Mouse (Mus musculus) intestine, embryonic 14.5 days (tissue): ENCODE measurements around the gene Tmpo. TPM values are rescaled to one million over a fixed set of nuclear protein-coding genes. Genes with fewer than 3 reads are reported as not detected.

Source experiments
- ATAC-seq: fragments of 200-750 bp; cut with Nextera tagmentation; replicated peaks from 2 replicates; pipeline ENCODE4 v1.8.0; 2017; ENCODE audit warnings: low read depth, moderate number of reproducible peaks, moderate TSS enrichment, moderate library complexity; ENCODE audit not compliant: low FRiP score, low TSS enrichment
- DNase-seq: peaks from one replicate; pipeline ENCODE4 v3.0.0-alpha.2; 2018; ENCODE audit warnings: low spot score
- H3K27ac ChIP-seq: fragments of 300-500 bp; sonication (generic); 2 replicates; pipeline ENCODE4 v1.5.1; 2014; ENCODE audit warnings: low read depth, mild to moderate bottlenecking, control low read depth
- H3K27me3 ChIP-seq: fragments of 300-500 bp; sonication (generic); replicated peaks from 2 replicates; pipeline ENCODE4 v1.6.1; 2014; ENCODE audit warnings: low read length, control low read depth; ENCODE audit not compliant: control insufficient read depth, insufficient read depth
- H3K36me3 ChIP-seq: fragments of 300-500 bp; sonication (generic); 2 replicates; pipeline ENCODE4 v1.6.1; 2014; ENCODE audit warnings: low read length, control low read depth; ENCODE audit not compliant: control insufficient read depth, insufficient read depth
- H3K4me1 ChIP-seq: fragments of 300-500 bp; sonication (generic); replicated peaks from 2 replicates; pipeline ENCODE4 v1.6.1; 2014; ENCODE audit warnings: low read length, control low read depth, mixed read lengths; ENCODE audit not compliant: control insufficient read depth, insufficient read depth
- H3K4me2 ChIP-seq: fragments of 300-500 bp; sonication (generic); 2 replicates; pipeline ENCODE4 v1.6.1; 2014; ENCODE audit warnings: low read length
- H3K4me3 ChIP-seq: fragments of 300-500 bp; sonication (generic); 2 replicates; pipeline ENCODE4 v1.5.1; 2014; ENCODE audit warnings: low read depth, low read length, control low read depth, mixed read lengths
- H3K9ac ChIP-seq: fragments of 300-500 bp; sonication (generic); 2 replicates; pipeline ENCODE4 v1.6.1; 2014; ENCODE audit warnings: mild to moderate bottlenecking, low read length
- H3K9me3 ChIP-seq: fragments of 300-500 bp; sonication (generic); 2 replicates; pipeline ENCODE4 v1.6.1; 2016; ENCODE audit warnings: low read length, control low read depth; ENCODE audit not compliant: control insufficient read depth
- WGBS: fragments of 180-500 bp; shearing (Covaris S2); extraction: QIAGEN DNeasy Blood & Tissue Kit; methylation state at CpG from one replicate; pipeline ENCODE4 v1.1.7; 2014; 5-methylcytosine and 5-hydroxymethylcytosine counted together
- polyA plus RNA-seq: library from polyadenylated mRNA; unstranded; fragments of >200 nt; fragmentation: Nextera tagmentation; extraction: Ambion mirVana; gene quantifications from 2 replicates; pipeline ENCODE4 v1.2.1, GENCODE M21; 2014

Tmpo gene
- polyA plus RNA-seq, 1 experiment from 2014 or later, result 219 TPM

DNA sequence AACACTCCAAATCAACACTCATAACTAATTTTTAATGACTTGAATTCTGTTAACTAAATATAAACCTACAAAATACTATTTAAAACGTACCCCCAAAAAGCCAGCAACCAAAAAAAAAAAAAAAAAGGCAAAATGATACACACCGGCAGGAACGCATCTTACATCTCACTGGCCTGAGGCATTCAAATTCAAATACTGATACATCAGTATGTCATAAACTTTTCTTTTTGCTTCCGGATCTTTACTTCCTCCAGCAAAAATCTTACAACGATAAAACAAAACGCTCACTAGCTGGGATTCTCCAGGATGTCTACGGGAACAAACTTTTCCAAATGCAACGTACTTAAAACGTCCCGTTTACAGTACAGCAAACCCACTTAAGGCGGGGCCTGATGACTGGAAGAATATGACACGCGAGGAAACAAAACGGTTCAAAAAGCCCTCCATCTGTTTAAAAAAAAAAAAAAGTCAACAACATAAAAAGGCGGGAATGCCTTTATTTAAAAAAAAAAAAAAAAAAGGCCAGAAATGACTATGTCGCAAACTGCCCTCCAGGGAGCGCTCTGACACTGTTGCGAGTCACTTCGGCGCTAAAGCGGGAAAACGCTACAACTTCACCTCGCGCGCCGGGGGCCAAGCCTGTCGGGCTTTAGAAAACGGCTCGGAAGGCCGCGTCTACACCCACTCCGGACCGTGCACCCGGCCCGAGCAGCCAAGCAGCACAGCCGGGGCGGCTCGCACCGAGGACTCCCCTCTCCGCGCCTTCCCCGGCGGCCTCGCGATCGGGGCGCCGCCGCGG, 10.8 kb downstream of the Tmpo start:
- DNase-seq (peak; percentile 93), ATAC-seq (peak; percentile 39; the same call in 1 of the 2 replicates)
- peak overlapping the region; percentile 100 for H3K9ac ChIP-seq
- H3K4me2 ChIP-seq, result peak overlapping the region; percentile 69
- no peaks in the 10 kb centered on the region for H3K9me3 ChIP-seq
- H3K36me3 ChIP-seq, result peaks cover 8% of the 10 kb centered on the region
- H3K4me1 ChIP-seq, result peaks cover 24% of the 10 kb centered on the region
- peak overlapping the region; percentile 92 for H3K4me3 ChIP-seq
- WGBS, result under 1% methylated on average over 50 of the region's 50 CpGs
- peak overlapping the region; percentile 96 for H3K27ac ChIP-seq
- H3K27me3 ChIP-seq, result no peaks in the 10 kb centered on the region

GRCm38 (mm10) chr10:91169414-91170065, 11.6 kb downstream of the Tmpo start:
- Histone ChIP-seq H3K27me3 (no peaks in the 10 kb centered on the region), H3K4me2 (peak overlapping the region; percentile 69), H3K27ac (peak overlapping the region; percentile 96; the same call in 1 of the 2 replicates), H3K4me3 (peak overlapping the region; percentile 92), H3K4me1 (peaks cover 24% of the 10 kb centered on the region), H3K9ac (peak overlapping the region; percentile 100), H3K9me3 (no peaks in the 10 kb centered on the region), H3K36me3 (peaks cover 14% of the 10 kb centered on the region)
- DNase-seq (peak; percentile 48), ATAC-seq (no peak)
- WGBS, result 28% methylated on average over 17 of the region's 17 CpGs

- 43% methylated on average over 7 of the region's 7 CpGs for WGBS
- Histone ChIP-seq H3K9me3 (no peaks in the 10 kb centered on the region), H3K4me3 (0 out of 2 replicates have a peak overlapping the region, but pooled peaks have one; percentile 9), H3K4me1 (peaks cover 24% of the 10 kb centered on the region), H3K36me3 (peaks cover 34% of the 10 kb centered on the region), H3K27ac (peak overlapping the region; percentile 9; the same call in 1 of the 2 replicates), H3K4me2 (peak overlapping the region; percentile 69), H3K9ac (no peak overlapping the region), H3K27me3 (no peaks in the 10 kb centered on the region)
- DNase-seq (no peak), ATAC-seq (no peak)
Observed at GRCm38 (mm10) chr10:91167352-91167751, 13.8 kb downstream of the Tmpo start.

DNA sequence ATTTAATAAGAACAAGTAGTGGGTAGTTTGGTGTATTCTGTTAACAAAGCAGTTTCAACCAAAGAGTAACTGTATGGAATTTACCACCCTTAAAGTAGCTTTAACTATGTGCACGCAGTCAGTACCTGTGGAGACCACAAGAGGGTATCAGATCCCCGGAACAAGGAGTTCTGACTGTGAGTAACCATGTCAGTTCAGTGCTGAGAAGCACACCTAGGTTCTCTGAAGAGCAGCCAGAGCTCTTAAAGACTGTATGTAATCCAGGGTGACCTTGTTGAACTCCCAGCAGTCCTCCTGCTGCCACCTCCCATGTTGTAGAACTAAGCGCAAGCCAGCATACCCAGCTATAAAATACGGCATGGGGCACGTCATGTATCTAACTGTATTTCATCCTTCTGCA, 14.2 kb downstream of the Tmpo start:
- peaks cover 39% of the 10 kb centered on the region for H3K36me3 ChIP-seq
- H3K27ac ChIP-seq, result peak overlapping the region; percentile 9; the same call in 1 of the 2 replicates
- peak overlapping the region; percentile 9; the same call in 1 of the 2 replicates for H3K4me3 ChIP-seq
- H3K9me3 ChIP-seq, result no peaks in the 10 kb centered on the region
- peak; percentile 66 for DNase-seq
- H3K4me1 ChIP-seq, result peaks cover 24% of the 10 kb centered on the region
- 50% methylated on average over 5 of the region's 5 CpGs for WGBS
- H3K9ac ChIP-seq, result no peak overlapping the region
- no peaks in the 10 kb centered on the region for H3K27me3 ChIP-seq
- peak overlapping the region; percentile 69 for H3K4me2 ChIP-seq
- ATAC-seq, result no peak

DNA sequence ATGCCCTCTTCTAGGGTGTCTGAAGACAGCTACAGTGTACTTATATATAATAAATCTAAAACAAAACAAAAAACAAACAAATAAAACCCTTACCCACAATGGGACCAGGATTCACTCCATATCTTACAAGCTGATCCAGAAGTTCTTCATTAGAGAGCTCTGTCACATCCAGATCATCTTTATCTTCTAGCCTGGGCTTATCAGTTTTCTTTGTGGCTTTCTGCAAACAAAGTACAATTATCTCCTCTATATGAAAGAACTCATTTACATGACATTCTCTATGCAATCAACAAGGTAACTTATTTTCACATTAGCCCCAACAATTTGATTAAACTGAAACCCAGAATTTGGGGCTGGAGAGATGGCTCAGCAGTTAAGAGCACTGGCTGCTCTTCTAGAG, 15.3 kb downstream of the Tmpo start:
- Histone ChIP-seq H3K36me3 (peaks cover 49% of the 10 kb centered on the region), H3K4me1 (peaks cover 24% of the 10 kb centered on the region), H3K4me3 (no peak overlapping the region), H3K27ac (no peak overlapping the region), H3K9me3 (no peaks in the 10 kb centered on the region), H3K9ac (no peak overlapping the region), H3K4me2 (no peak overlapping the region), H3K27me3 (no peaks in the 10 kb centered on the region)
- no peak for DNase-seq
- ATAC-seq, result no peak

DNA sequence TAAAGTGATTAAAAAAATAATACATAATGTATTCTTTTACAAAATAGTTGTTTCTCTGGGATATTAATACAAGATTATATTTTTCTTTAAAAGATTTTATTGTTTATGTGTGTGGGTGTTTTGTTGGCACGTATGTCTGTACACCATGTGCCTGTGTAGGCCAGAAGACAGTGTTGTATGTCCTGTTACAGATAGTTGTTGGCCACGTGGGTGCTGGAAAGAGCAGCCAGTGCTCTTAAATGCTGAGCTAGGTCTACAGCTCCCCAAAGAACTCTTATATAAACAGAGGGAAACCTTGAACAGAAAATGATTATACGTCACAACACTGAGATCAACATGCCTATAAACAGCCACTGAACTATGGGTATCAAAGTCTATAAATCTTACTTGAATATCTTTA, 16.6 kb downstream of the Tmpo start:
- no peak for ATAC-seq
- no peak overlapping the region for H3K4me3 ChIP-seq
- 78% methylated on average over 3 of the region's 3 CpGs for WGBS

GRCm38 (mm10) chr10:91162511-91163163, 18.5 kb downstream of the Tmpo start:
- ATAC-seq, result no peak
- Histone ChIP-seq H3K9me3 (no peaks in the 10 kb centered on the region), H3K9ac (no peak overlapping the region), H3K27ac (no peak overlapping the region), H3K4me1 (peaks cover 8% of the 10 kb centered on the region; the same call in 1 of the 2 replicates), H3K36me3 (peaks cover 81% of the 10 kb centered on the region), H3K4me2 (no peak overlapping the region), H3K4me3 (no peak overlapping the region), H3K27me3 (no peaks in the 10 kb centered on the region)
- WGBS, result 87% methylated on average over 15 of the region's 15 CpGs
- no peak for DNase-seq

More for the DNA sequence above, 16.6 kb downstream of the Tmpo start:
- Histone ChIP-seq H3K4me2 (no peak overlapping the region), H3K9me3 (no peaks in the 10 kb centered on the region), H3K27ac (no peak overlapping the region), H3K9ac (no peak overlapping the region), H3K36me3 (peaks cover 63% of the 10 kb centered on the region), H3K27me3 (no peaks in the 10 kb centered on the region), H3K4me1 (peaks cover 24% of the 10 kb centered on the region)
- no peak for DNase-seq

GRCm38 (mm10) chr10:91162077-91162476, 19.0 kb downstream of the Tmpo start:
- no peak overlapping the region for H3K27ac ChIP-seq
- H3K27me3 ChIP-seq, result no peaks in the 10 kb centered on the region
- no peak overlapping the region for H3K4me2 ChIP-seq
- H3K36me3 ChIP-seq, result peaks cover 87% of the 10 kb centered on the region
- DNase-seq (no peak), ATAC-seq (no peak)
- peaks cover 2% of the 10 kb centered on the region; the same call in 1 of the 2 replicates for H3K4me1 ChIP-seq
- 87% methylated on average over 11 of the region's 11 CpGs for WGBS
- H3K4me3 ChIP-seq, result no peak overlapping the region
- no peak overlapping the region for H3K9ac ChIP-seq
- no peaks in the 10 kb centered on the region for H3K9me3 ChIP-seq
